Mouse (Mus musculus): Measurements from ENCODE around the gene Rnf215. TPM values are rescaled to one million over a fixed set of nuclear protein-coding genes. Genes with fewer than 3 reads are reported as not detected.
A peak's percentile ranks its signal among the peaks of the same experiment; 100 is the strongest.
"Not testable (repeated sequence)": the region's sequence is repeated elsewhere in the genome, so short reads cannot be mapped to it uniquely, and the experiment has no call there.

Gene Rnf215
- polyA plus RNA-seq, 1 experiment from 2014 or later = 5.0 TPM

GRCm38 (mm10) chr11:4174586-4174985 lies 39.6 kb downstream of the Rnf215 start:
- no peak overlapping the region for H3K9ac ChIP-seq
- H3K27ac ChIP-seq (replicated peaks) = no peak overlapping the region
- 89% methylated on average over 5 of the region's 5 CpGs for WGBS (ENCODE audit: insufficient replicate concordance)
- peaks cover 100% of the 10 kb centered on the region for H3K36me3 ChIP-seq (replicated peaks)
- H3K4me3 ChIP-seq (replicated peaks) = no peak overlapping the region
- H3K4me1 ChIP-seq (replicated peaks) = no peaks in the 10 kb centered on the region
- ATAC-seq (ENCODE audit: insufficient read depth) = no peak
- H3K27me3 ChIP-seq = no peaks in the 10 kb centered on the region
- no peak overlapping the region for H3K4me2 ChIP-seq
- no peaks in the 10 kb centered on the region for H3K9me3 ChIP-seq (replicated peaks)

DNA sequence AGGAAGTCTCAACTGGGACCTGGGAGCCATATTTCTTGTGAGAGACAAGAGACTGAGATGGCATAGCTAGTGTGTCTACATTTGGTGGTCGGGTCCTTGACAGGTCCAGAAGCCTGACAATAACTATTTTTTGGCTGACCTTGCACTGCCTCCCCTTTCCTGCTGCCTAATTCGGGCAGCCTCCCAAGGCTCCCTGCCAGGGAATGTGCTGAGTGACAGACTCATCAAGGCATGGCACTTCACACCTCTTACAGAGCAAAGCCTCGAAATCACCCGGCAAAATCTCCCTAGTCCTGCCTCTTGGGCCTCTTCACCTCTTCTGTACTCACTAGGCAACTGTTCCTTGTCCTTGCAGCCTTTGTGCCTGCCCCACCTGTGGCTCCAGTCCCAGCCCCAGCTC lies 42.7 kb downstream of the Rnf215 start:
- no peak for ATAC-seq (ENCODE audit: insufficient read depth)
- H3K9ac ChIP-seq = no peak overlapping the region
- H3K27me3 ChIP-seq = no peaks in the 10 kb centered on the region
- no peaks in the 10 kb centered on the region for H3K4me1 ChIP-seq (replicated peaks)
- no peak overlapping the region for H3K27ac ChIP-seq (replicated peaks)
- no peaks in the 10 kb centered on the region for H3K9me3 ChIP-seq (replicated peaks)
- WGBS (ENCODE audit: insufficient replicate concordance) = 78% methylated on average over 4 of the region's 4 CpGs
- H3K4me2 ChIP-seq = no peak overlapping the region
- H3K4me3 ChIP-seq (replicated peaks) = no peak overlapping the region
- H3K36me3 ChIP-seq (replicated peaks) = peaks cover 99% of the 10 kb centered on the region

DNA sequence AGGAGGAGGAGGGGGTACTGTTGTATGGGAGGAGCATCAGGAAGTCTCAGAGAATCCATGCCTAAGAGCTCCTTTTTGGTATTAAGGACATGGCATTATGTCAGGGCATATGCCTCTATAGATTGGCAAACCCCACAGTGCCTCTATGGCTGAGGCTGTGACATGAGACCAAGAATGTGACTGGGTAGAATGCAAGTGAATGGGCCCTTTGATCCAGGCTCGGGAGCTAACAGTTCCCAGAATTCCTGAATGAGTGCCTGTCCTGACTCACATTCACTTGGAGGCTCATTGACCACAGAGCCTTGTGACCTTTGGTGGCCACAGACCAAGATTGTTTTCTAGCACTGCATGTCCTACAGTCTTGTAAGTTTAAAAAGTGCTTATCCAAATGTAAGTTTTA lies 47.1 kb downstream of the Rnf215 start:
- Histone ChIP-seq H3K27me3 (no peaks in the 10 kb centered on the region), H3K9me3 (replicated peaks) (no peaks in the 10 kb centered on the region), H3K27ac (replicated peaks) (no peak overlapping the region), H3K9ac (no peak overlapping the region), H3K4me2 (no peak overlapping the region), H3K4me3 (replicated peaks) (no peak overlapping the region), H3K4me1 (replicated peaks) (peaks cover 6% of the 10 kb centered on the region), H3K36me3 (replicated peaks) (peaks cover 62% of the 10 kb centered on the region)
- no peak for ATAC-seq (ENCODE audit: insufficient read depth)
- 39% methylated on average over 1 of the region's 1 CpGs for WGBS (ENCODE audit: insufficient replicate concordance)

- Histone ChIP-seq H3K4me3 (replicated peaks) (no peak overlapping the region), H3K4me1 (replicated peaks) (peaks cover 20% of the 10 kb centered on the region), H3K27ac (replicated peaks) (no peak overlapping the region), H3K36me3 (replicated peaks) (peaks cover 47% of the 10 kb centered on the region), H3K27me3 (no peaks in the 10 kb centered on the region), H3K4me2 (no peak overlapping the region), H3K9ac (no peak overlapping the region), H3K9me3 (replicated peaks) (no peaks in the 10 kb centered on the region)
- ATAC-seq (ENCODE audit: insufficient read depth) = no peak
Observed at GRCm38 (mm10) chr11:4183511-4183910, 48.5 kb downstream of the Rnf215 start.

GRCm38 (mm10) chr11:4184251-4184952 lies 49.4 kb downstream of the Rnf215 start:
- 65% methylated on average over 4 of the region's 4 CpGs for WGBS (ENCODE audit: insufficient replicate concordance)
- Histone ChIP-seq H3K36me3 (replicated peaks) (peaks cover 39% of the 10 kb centered on the region), H3K4me1 (replicated peaks) (peaks cover 21% of the 10 kb centered on the region), H3K9ac (no peak overlapping the region), H3K9me3 (replicated peaks) (no peaks in the 10 kb centered on the region), H3K27ac (replicated peaks) (no peak overlapping the region), H3K27me3 (no peaks in the 10 kb centered on the region), H3K4me3 (replicated peaks) (no peak overlapping the region), H3K4me2 (no peak overlapping the region)
- ATAC-seq (ENCODE audit: insufficient read depth) = no peak

GRCm38 (mm10) chr11:4185480-4185879 lies 50.5 kb downstream of the Rnf215 start:
- 72% methylated on average over 6 of the region's 6 CpGs for WGBS (ENCODE audit: insufficient replicate concordance)
- not testable (repeated sequence) for H3K27ac ChIP-seq (replicated peaks); ATAC-seq (ENCODE audit: insufficient read depth); H3K27me3 ChIP-seq; H3K4me2 ChIP-seq; H3K4me3 ChIP-seq (replicated peaks); H3K9me3 ChIP-seq (replicated peaks); H3K9ac ChIP-seq
- Histone ChIP-seq H3K4me1 (replicated peaks) (peaks cover 27% of the 10 kb centered on the region), H3K36me3 (replicated peaks) (peaks cover 28% of the 10 kb centered on the region)

DNA sequence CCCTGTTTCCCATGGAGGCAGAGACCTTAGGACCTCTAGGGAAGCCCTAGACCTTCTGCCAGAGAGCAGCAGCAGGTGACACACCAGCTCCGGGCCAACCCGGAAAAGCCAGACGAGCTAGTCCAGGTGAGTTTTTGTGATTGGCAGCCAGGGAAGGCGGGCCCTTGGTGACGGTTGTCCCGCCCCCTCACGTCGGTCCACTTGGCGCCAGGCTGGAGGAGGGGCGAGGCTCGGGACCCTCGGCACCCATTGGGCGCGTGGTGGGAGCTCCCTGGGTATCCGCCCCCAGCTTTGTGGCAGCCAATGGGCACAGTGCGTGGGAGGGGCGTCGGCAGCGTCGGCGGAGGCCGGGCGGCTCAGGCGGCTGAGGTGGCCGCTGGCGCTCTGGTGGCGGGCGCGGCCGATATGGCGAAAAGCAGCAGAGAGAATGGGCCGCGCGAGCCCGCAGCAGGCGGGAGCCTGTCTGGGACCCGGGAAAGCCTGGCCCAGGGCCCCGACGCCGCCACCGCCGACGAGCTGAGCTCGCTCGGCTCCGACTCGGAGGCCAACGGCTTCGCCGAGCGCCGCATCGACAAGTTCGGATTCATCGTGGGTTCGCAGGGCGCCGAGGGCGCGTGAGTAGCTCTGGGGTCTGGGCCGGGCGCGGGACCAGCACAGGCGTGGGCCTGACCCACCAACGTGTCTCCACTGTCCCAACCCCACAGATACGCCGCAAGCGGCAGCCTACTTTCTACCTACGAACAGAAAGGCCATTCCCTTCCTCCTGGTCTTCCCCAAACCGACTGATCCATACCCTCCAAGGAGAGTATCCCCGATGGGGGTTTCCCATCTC lies 51.7 kb downstream of the Rnf215 start, which contains the start of gene Tbc1d10a:
Gene Tbc1d10a, plus strand, starts transcription at position 304 of the 832 bp plus-strand sequence.
- WGBS (ENCODE audit: insufficient replicate concordance) = under 1% methylated on average over 71 of the region's 71 CpGs
- Histone ChIP-seq H3K4me2 (peak within 1 kb of the TSS; percentile 98), H3K9ac (peak within 1 kb of the TSS; percentile 93), H3K36me3 (replicated peaks) (peaks cover 16% of the 10 kb centered on the region), H3K9me3 (replicated peaks) (no peaks in the 10 kb centered on the region), H3K4me1 (replicated peaks) (peaks cover 38% of the 10 kb centered on the region), H3K27ac (replicated peaks) (peak within 1 kb of the TSS; percentile 72), H3K27me3 (no peaks in the 10 kb centered on the region), H3K4me3 (replicated peaks) (peak within 1 kb of the TSS; percentile 86)
- peak; percentile 99 for ATAC-seq (ENCODE audit: insufficient read depth)

DNA sequence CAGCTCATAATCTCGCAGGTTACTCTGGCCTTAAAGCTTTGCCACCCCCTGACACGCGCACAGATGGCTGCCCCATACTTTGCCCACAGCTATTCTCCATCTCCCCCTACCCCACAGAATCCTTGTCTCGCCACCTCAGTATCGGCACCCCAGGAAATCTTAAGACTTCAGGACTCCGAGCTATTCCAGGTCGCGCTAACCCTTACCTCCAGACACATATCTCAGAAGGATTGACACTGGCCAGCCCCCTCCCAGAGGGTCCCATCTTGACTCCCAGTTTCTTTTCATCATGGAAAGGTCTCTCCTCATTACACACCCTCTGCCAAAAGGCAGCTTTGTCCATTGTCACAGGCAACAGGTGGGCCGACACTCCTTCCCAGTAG lies 52.3 kb downstream of the Rnf215 start:
- H3K27ac ChIP-seq (replicated peaks) = no peak overlapping the region
- 24% methylated on average over 9 of the region's 9 CpGs for WGBS (ENCODE audit: insufficient replicate concordance)

DNA sequence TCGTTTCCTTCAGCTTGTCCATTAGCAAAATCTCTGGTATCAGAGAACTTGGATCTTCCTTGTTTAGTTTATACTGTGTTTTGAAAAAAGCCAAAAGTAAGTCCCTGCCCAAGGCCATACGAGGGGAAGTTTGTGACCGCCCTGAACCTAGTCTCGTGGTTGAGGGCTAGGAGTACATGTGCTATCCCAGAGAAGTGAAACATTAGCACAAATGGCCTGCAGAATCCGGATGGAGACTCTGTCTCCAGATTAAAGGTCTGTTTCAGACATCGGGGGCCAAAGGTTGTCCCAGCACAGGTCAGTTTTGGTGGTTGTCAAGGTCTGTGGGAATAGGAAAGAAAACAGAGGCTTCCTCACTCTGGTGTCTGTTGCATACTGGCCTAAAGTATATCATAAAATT lies 54.2 kb downstream of the Rnf215 start:
- Histone ChIP-seq H3K9me3 (replicated peaks) (no peaks in the 10 kb centered on the region), H3K4me2 (no peak overlapping the region), H3K27me3 (no peaks in the 10 kb centered on the region), H3K4me3 (replicated peaks) (no peak overlapping the region), H3K4me1 (replicated peaks) (peaks cover 38% of the 10 kb centered on the region), H3K9ac (no peak overlapping the region), H3K36me3 (replicated peaks) (no peaks in the 10 kb centered on the region), H3K27ac (replicated peaks) (no peak overlapping the region)
- 62% methylated on average over 6 of the region's 6 CpGs for WGBS (ENCODE audit: insufficient replicate concordance)
- ATAC-seq (ENCODE audit: insufficient read depth) = no peak

More for the DNA sequence above, 52.3 kb downstream of the Rnf215 start:
- H3K4me2 ChIP-seq = peak overlapping the region; percentile 98
- peaks cover 38% of the 10 kb centered on the region for H3K4me1 ChIP-seq (replicated peaks)
- peaks cover 10% of the 10 kb centered on the region for H3K36me3 ChIP-seq (replicated peaks)
- peak overlapping the region; percentile 86 for H3K4me3 ChIP-seq (replicated peaks)
- ATAC-seq (ENCODE audit: insufficient read depth) = no peak
- no peaks in the 10 kb centered on the region for H3K27me3 ChIP-seq
- no peaks in the 10 kb centered on the region for H3K9me3 ChIP-seq (replicated peaks)
- H3K9ac ChIP-seq = peak overlapping the region; percentile 93

GRCm38 (mm10) chr11:4190677-4191076 lies 55.7 kb downstream of the Rnf215 start:
- H3K9me3 ChIP-seq (replicated peaks) = no peaks in the 10 kb centered on the region
- WGBS (ENCODE audit: insufficient replicate concordance) = 74% methylated on average over 3 of the region's 3 CpGs
- no peak overlapping the region for H3K4me2 ChIP-seq
- no peaks in the 10 kb centered on the region for H3K36me3 ChIP-seq (replicated peaks)
- H3K27ac ChIP-seq (replicated peaks) = no peak overlapping the region
- no peak overlapping the region for H3K4me3 ChIP-seq (replicated peaks)
- no peaks in the 10 kb centered on the region for H3K27me3 ChIP-seq
- no peak overlapping the region for H3K9ac ChIP-seq
- ATAC-seq (ENCODE audit: insufficient read depth) = no peak
- peaks cover 38% of the 10 kb centered on the region for H3K4me1 ChIP-seq (replicated peaks)
